Mouse (Mus musculus): ENCODE results near the gene Ly86. TPM values are rescaled to one million over a fixed set of nuclear protein-coding genes. Genes with fewer than 3 reads are reported as not detected.
A peak's percentile ranks its signal among the peaks of the same experiment; 100 is the strongest.

Gene Ly86
- total RNA-seq, 2 experiments from 2014 or later: 0.37 to 0.69 TPM

- DNase-seq (ENCODE audit: low spot score): no peak
Observed at GRCm38 (mm10) chr13:37431707-37432106, 86.7 kb downstream of the Ly86 start.

DNA sequence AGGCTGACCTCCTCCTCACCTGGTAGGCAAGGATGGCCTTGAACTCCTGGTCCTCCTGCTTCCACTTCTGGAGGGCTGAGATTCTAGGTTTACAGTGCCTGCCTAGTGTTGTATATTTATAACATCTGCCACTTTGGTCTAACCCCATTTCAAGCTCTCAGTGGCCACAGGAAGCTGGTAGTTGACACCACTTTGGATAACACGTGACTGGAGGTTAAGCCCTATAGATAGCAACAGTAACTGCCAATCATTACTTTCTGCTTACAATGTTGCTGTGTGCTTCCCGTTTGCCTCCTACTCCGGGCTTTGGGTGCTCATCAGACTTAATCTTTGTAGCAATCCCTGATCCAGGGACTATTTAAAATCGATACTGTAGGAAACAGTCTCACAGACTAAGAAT is 87.6 kb downstream of the Ly86 start:
- DNase-seq (ENCODE audit: low spot score): no peak

GRCm38 (mm10) chr13:37433142-37433541 is 88.1 kb downstream of the Ly86 start:
- no peak for DNase-seq (ENCODE audit: low spot score)

- no peak for DNase-seq (ENCODE audit: low spot score)
Observed at GRCm38 (mm10) chr13:37433730-37434129, 88.7 kb downstream of the Ly86 start.

GRCm38 (mm10) chr13:37434137-37434772 is 89.2 kb downstream of the Ly86 start:
- peak; percentile 78 for DNase-seq (ENCODE audit: low spot score)

DNA sequence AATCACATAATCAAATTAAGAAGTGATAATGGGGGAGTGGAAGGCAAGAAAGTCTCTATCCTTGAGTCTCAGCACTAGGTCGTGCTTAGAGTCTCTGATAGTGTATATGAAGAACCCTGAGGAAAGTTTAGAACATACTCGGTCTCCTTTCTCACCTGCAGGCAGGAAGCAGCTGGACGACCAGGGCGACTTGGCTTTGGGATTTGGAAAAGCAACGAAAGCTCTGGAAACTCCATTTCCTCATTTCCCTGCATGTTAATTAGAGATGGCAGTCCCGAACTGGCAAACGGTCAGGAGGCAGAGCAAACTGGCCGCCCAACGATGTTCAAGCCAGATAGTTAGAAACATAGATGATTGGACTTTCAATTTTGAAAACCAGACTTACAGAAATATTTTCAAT is 89.8 kb downstream of the Ly86 start:
- no peak for DNase-seq (ENCODE audit: low spot score)

DNA sequence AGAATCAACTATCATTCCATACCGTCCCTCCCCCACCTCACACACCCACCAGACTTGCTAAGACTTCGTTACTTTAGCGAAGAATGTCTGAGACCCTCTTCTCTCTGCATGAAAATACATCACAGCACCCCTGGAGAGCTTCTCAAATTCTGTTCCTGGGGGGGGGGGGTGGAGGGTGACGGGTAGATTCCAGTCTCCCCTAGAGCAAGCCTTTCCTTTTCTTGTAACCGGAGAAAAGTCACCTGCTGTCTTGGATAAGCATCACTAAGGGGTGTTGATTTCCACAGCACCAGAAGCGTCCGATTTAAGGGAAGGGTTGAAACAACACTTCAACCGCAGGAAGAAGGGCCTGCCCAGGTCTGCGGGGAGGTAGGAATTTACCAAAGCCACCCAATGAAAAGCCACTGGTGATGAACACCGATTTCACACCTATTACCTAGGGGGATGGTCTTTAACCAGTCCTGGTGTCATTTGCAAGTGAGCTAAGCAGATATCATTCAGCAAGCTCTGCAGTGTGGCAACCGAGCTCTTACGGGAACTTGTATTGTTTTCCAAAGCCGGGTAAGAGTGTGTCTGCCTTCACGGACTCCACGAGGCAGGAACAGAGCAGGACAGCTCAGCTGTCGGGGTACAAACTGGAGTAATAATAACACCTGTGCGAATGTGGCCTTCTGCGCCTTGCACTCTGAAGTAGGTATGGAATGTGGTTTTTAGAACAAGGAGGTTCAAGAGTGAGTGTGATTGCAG is 91.4 kb downstream of the Ly86 start:
- no peak for DNase-seq (ENCODE audit: low spot score)

- no peak for DNase-seq (ENCODE audit: low spot score)
Observed at GRCm38 (mm10) chr13:37438788-37439187, 93.8 kb downstream of the Ly86 start.

- no peak for DNase-seq (ENCODE audit: low spot score)
Observed at GRCm38 (mm10) chr13:37439477-37439876, 94.5 kb downstream of the Ly86 start.

DNA sequence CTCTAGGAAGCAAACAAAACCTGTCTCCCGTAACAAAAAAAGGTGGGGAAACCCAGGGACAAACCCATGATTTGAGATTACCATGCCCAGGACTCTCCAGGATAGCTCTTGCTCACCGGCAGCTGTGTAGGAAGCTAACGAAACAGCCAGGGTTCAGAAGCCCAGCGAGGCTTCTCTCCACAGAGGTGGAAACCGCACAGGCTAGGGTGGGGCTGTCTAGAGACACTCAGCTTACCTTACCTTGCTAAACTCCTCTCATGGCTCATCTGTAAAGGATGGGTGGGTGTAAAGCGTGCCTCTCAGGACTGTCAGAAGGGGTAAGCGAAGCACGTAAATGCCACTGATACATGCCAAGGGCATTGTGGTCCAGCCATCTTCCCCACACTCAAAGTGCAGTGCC is 94.9 kb downstream of the Ly86 start:
- no peak for DNase-seq (ENCODE audit: low spot score)

- no peak for DNase-seq (ENCODE audit: low spot score)
Observed at GRCm38 (mm10) chr13:37440593-37441307, 95.7 kb downstream of the Ly86 start.

- no peak for DNase-seq (ENCODE audit: low spot score)
Observed at GRCm38 (mm10) chr13:37442058-37442457, 97.0 kb downstream of the Ly86 start.

GRCm38 (mm10) chr13:37442531-37442930 is 97.5 kb downstream of the Ly86 start:
- no peak for DNase-seq (ENCODE audit: low spot score)

DNA sequence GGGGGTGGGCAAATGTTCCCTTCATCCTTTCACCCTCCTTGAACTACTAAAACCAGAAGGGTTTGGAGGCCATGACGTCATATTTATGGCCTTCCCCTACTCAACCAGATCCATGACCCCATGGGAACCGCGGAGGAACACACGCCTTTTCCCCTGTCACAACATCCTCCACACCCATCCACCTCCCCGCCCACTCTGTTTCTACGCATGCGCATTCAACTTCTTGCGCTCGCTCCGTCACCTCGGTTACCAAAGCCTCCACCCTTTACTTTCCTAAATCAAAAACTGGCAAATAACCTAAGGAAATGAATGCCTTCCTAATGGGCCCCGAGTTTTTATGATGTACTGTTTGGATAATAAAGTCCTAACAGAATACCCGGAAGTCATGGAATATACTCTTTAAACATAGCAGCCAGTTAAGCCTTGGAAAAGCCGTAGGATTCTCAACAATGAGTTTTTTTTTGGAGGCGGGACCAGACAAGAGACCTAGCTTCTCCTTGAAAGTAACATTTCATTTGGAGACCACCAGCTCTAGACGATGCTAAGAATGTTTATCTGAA is 101.8 kb downstream of the Ly86 start:
- peak; percentile 23 for DNase-seq (ENCODE audit: low spot score)

GRCm38 (mm10) chr13:37451021-37451420 is 106.0 kb downstream of the Ly86 start:
- DNase-seq (ENCODE audit: low spot score): no peak

GRCm38 (mm10) chr13:37451471-37451870 is 106.5 kb downstream of the Ly86 start:
- DNase-seq (ENCODE audit: low spot score): peak; percentile 26

DNA sequence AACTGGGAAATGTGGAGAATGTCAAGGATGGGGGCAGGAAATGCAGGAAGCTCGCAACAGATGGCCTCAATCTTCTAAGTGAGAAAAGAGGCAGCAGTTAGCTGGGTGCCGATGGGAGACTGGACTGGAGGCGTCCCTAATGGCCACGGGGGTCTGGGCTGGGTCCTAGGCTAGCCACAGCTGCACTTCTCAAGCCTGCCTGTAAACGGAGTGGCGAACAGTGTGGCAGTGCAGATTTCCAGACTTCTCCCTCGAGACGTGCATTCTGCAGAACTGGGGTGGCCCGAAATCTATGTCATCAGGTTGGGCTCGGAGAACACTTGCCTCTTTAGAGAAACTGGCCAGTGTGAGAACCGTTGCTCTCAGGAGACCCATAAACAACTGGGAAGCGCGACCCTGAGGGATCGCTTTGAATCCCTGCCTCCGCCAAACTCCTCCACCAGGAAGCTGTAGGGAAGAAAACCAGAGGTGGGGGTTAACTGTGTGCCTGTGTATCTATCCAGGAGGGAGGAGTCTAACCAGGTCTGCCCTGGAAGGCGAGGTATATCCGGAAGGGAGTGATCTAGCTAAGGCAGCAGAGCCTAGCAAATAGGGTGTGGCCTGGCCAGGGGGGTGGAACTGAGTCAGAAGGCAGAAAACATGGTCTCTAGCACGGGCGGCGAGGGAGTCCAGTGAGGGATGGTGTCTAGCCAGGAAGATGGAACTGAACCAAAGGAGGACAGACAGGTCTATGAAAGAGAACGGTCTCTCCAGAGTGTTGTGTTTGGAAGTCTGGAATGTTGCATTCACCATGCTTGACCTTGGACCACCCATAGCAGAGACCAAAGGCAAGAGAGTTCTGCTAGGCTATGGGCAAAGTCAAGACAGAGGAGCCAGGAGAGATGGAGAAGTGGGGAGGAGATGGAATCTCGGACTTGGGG is 107.3 kb downstream of the Ly86 start:
- DNase-seq (ENCODE audit: low spot score): peak; percentile 46

GRCm38 (mm10) chr13:37453203-37453602 is 108.2 kb downstream of the Ly86 start:
- peak; percentile 90 for DNase-seq (ENCODE audit: low spot score)

DNA sequence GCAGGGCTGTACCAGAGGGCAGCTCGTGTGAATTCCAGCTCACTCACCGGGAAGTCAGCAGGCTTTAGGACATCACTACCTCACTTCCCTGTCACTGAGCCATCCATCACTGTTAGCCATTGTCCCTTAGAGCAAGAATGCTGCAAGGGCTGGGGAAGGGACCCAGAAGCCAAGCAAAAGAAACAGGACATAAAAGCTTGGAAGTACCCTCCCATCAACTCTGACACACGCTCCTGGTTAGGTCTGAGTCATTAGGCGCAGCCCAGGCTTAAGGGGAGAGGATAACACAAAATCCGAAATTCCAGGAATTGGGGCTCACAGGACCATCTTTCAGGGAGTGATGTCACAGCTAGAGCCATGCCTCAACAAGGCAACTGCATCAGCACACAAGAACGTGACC is 109.3 kb downstream of the Ly86 start:
- DNase-seq (ENCODE audit: low spot score): no peak

DNA sequence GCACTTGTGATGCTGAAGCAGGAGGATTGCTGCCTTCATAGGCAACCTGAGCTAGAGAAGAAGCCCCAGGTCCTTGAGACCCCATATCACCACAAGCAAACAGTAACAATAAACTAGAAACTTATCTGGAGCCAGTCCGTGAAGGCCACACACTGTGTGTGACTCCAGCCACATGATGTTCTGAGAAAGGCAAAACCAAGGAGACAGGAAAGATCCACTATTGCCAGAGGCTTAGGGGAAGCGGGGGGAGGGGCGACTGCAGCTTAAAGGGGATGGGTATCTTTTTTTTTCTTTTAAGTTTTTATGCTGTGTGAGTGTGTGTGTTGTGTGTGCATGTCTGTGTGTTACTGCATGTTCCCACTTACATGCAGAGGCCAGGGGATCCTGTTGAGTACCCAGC is 110.6 kb downstream of the Ly86 start:
- DNase-seq (ENCODE audit: low spot score): no peak
